Mouse (Mus musculus) skeletal muscle tissue, postnatal 0 days (tissue): ENCODE data around the gene Mfsd14b. TPM values are rescaled to one million over a fixed set of nuclear protein-coding genes. Genes with fewer than 3 reads are reported as not detected.

Source experiments
- polyA plus RNA-seq: library from polyadenylated mRNA; unstranded; fragments of >200 nt; fragmentation: Nextera tagmentation; extraction: Ambion mirVana; gene quantifications from 2 replicates; pipeline ENCODE4 v1.2.1, GENCODE M21; 2015

The Mfsd14b gene
- polyA plus RNA-seq = 20.2 and 24.3 TPM in 2 replicates

GRCm38 (mm10) chr13:65112459-65113110 lies at the start of gene Mfsd14b:
Mfsd14b (minus strand) TSS chr13:65112975.

GRCm38 (mm10) chr13:65149940-65150339 lies 37.2 kb upstream of the Mfsd14b start, which contains the start of gene Olfr466:
Olfr466 (plus strand) TSS chr13:65150240.

GRCm38 (mm10) chr13:65137789-65138188 lies 25.0 kb upstream of the Mfsd14b start, which contains the start of gene Olfr465-ps1:
Olfr465-ps1 (plus strand) TSS chr13:65138089.

GRCm38 (mm10) chr13:65052660-65053059 lies 60.1 kb downstream of the Mfsd14b start, which contains the start of gene Prss47:
Prss47 (minus strand) TSS chr13:65052760.

GRCm38 (mm10) chr13:65032758-65033157 lies 80.0 kb downstream of the Mfsd14b start, which contains the start of gene Spata31d1c:
Spata31d1c (plus strand) TSS chr13:65033058.

Other genes starting within 250 kb of the Mfsd14b start
- gene Cntnap3, start 209.0 kb downstream of the Mfsd14b start, polyA plus RNA-seq = 0.07 and 0.14 TPM in 2 replicates
- not detected in 2 replicates for gene Spata31, start 195.6 kb downstream of the Mfsd14b start, polyA plus RNA-seq
- not detected in 2 replicates for gene Spata31d1c, start 79.9 kb downstream of the Mfsd14b start, polyA plus RNA-seq
- not detected in 2 replicates for gene Prss47, start 60.2 kb downstream of the Mfsd14b start, polyA plus RNA-seq
- not detected in 2 replicates for gene Olfr465-ps1, start 25.1 kb upstream of the Mfsd14b start, polyA plus RNA-seq
- not detected in 2 replicates for gene Olfr466, start 37.3 kb upstream of the Mfsd14b start, polyA plus RNA-seq
- gene Nlrp4f, start 93.0 kb upstream of the Mfsd14b start, polyA plus RNA-seq = not detected in 2 replicates
- not detected in 2 replicates for gene Gm10775, start 146.6 kb upstream of the Mfsd14b start, polyA plus RNA-seq
- 4.4 and 4.5 TPM in 2 replicates for gene Zfp369, start 165.8 kb upstream of the Mfsd14b start, polyA plus RNA-seq